Mouse (Mus musculus): ENCODE results near the gene Htr2b. TPM values are rescaled to one million over a fixed set of nuclear protein-coding genes. Genes with fewer than 3 reads are reported as not detected.
A peak's percentile ranks its signal among the peaks of the same experiment; 100 is the strongest.

Gene Htr2b
- polyA plus RNA-seq (2016; fragmentation: Nextera tagmentation; extraction: Ambion mirVana) = 0.40 and 0.51 TPM in 2 replicates

DNA sequence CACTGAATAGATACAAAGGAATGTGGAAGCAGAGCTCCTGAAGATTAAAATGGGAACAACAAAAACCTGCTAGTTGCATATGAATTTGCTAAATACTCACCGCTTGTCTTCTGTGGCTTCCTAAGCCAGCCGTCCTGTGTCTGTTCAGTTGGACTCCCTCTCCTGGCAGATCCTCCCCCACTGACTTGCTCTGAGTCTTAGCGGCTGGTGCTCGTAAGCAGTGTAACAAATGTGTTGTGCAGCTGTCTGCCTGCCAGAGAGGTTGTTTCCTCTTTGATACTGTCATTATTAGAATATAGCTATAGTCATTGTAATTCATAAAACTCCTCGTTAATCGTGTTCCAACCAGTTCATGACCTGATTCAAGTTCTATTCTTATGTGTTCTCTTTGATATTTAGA is at the start of gene Htr2b:
Htr2b (minus strand) TSS at position 192 of the 400 bp plus-strand sequence.
- no peak for DNase-seq (ENCODE audit: low spot score)
- WGBS = 79% methylated on average over 6 of the region's 6 CpGs

DNA sequence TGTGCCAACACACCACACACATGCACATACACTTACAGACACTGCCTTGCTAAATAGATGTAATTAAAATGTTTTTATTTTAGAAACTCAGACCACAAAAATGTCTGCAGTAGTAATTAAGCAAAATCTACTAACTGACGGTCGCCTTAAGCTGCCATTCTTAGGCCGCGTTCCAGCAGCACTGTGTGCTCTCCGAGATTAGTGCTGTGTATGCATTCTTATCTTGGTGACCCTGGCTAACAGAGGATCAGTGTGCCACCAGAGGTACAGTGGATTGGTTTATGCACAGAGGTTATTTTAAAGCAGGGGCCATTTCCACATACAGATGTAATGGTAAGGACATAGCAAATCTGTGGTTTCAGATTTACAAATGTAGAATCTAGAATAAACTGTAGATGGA is 49.3 kb upstream of the Htr2b start:
- Histone ChIP-seq H3K4me3 (no peak overlapping the region), H3K27ac (no peak overlapping the region), H3K4me1 (no peaks in the 10 kb centered on the region), H3K36me3 (peaks cover 37% of the 10 kb centered on the region), H3K9me3 (no peaks in the 10 kb centered on the region), H3K27me3 (ENCODE audit: insufficient read depth, poor library complexity, severe bottlenecking) (no peaks in the 10 kb centered on the region)
- no peak for DNase-seq (ENCODE audit: low spot score)
- 78% methylated on average over 5 of the region's 5 CpGs for WGBS

More for the DNA sequence above, at the start of gene Htr2b:
- no peak within 1 kb of the TSS for H3K4me3 ChIP-seq
- H3K9me3 ChIP-seq = no peaks in the 10 kb centered on the region
- no peaks in the 10 kb centered on the region for H3K4me1 ChIP-seq
- no peak within 1 kb of the TSS for H3K27ac ChIP-seq
- no peaks in the 10 kb centered on the region for H3K27me3 ChIP-seq (ENCODE audit: insufficient read depth, poor library complexity, severe bottlenecking)
- peaks cover 21% of the 10 kb centered on the region for H3K36me3 ChIP-seq

DNA sequence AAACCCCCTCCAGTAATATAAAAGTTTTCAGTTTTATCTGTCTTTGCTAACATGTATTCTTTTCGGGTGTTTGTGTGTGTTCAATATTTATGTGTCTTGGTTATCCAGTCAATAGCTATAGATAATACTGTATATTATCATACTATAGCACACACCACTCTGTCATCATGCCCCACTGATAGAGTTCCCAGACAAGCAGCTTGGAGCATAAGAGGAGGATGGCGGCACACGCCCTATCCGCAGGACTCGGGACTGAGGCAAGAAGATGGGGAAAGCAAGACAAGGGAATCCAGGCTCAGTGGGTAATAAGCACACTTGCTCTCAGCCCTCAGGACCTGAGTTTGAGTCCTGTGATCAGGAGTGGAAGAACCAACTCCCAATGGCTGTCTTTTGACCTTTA is 48.7 kb upstream of the Htr2b start:
- Histone ChIP-seq H3K36me3 (peaks cover 37% of the 10 kb centered on the region), H3K27me3 (ENCODE audit: insufficient read depth, poor library complexity, severe bottlenecking) (no peaks in the 10 kb centered on the region), H3K4me1 (0 out of 2 replicates have a peak, but pooled peaks cover under 1% of the 10 kb centered on the region), H3K9me3 (no peaks in the 10 kb centered on the region), H3K27ac (no peak overlapping the region), H3K4me3 (no peak overlapping the region)
- DNase-seq (ENCODE audit: low spot score) = no peak
- WGBS = 89% methylated on average over 5 of the region's 5 CpGs

DNA sequence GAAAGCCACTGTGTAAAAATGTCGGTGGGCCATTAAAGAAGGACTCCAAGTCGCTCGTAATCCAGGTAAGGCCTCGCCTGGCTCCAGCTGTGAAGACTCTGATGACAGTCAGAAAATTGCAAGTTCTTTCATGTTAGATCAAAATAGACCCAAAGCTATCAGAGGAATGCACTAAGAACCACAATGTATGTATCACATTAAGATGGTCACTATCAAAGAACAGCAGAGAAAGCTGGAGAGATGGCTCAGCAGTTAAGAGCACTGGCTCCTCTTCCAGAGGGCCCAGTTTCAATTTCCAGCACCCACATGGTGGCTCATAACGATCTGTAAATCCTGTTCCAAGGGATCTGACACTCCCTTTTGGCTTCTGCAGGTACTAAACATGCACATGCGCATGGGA is 48.3 kb upstream of the Htr2b start:
- Histone ChIP-seq H3K4me1 (peaks cover 4% of the 10 kb centered on the region), H3K36me3 (peaks cover 37% of the 10 kb centered on the region), H3K4me3 (no peak overlapping the region), H3K9me3 (no peaks in the 10 kb centered on the region), H3K27me3 (ENCODE audit: insufficient read depth, poor library complexity, severe bottlenecking) (no peaks in the 10 kb centered on the region), H3K27ac (no peak overlapping the region)
- DNase-seq (ENCODE audit: low spot score) = no peak
- WGBS = 87% methylated on average over 6 of the region's 6 CpGs

DNA sequence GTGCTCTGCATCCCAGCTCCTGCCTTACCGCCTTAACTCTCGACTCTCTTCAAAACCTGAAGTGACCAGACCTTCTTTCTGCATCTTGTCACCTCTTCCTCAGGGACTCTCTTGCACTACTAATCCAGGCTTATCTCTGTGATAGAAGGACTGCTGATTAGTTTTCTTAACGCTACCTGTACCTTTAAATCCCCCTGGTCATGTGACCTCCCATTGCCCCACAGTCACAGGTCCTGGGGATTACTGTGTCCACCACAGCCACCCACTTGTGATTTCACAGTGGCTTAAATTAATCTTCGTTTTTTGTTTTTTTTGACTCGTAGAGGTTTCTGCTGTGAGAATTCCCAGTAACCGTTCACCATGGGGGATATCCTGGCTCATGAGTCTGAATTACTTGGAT is 44.8 kb upstream of the Htr2b start:
- no peaks in the 10 kb centered on the region for H3K9me3 ChIP-seq
- peaks cover 10% of the 10 kb centered on the region for H3K4me1 ChIP-seq
- peaks cover 19% of the 10 kb centered on the region for H3K36me3 ChIP-seq
- no peak for DNase-seq (ENCODE audit: low spot score)
- no peaks in the 10 kb centered on the region for H3K27me3 ChIP-seq (ENCODE audit: insufficient read depth, poor library complexity, severe bottlenecking)
- H3K4me3 ChIP-seq = no peak overlapping the region
- no peak overlapping the region for H3K27ac ChIP-seq
- WGBS = 73% methylated on average over 6 of the region's 6 CpGs

DNA sequence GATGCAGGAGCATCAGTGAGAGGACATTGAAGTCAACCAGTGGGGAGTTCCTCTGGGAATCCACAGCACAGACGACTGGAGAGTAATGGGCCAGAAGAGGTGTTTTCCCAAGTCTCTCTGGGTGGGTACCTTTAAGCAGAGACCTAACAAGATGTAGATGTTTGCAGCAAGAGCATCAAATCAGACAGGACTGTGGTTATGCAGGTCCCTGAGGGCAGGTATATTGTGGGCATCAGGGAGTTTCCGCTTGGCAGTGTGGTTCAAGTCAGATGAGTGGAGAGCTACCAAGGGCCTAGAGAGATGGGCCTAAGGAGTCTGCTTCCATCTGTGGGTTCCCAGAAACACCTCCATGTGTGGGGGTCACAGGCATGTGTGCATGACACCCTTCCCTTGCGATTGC is 44.3 kb upstream of the Htr2b start:
- 84% methylated on average over 3 of the region's 3 CpGs for WGBS
- Histone ChIP-seq H3K4me3 (no peak overlapping the region), H3K4me1 (peaks cover 10% of the 10 kb centered on the region), H3K36me3 (peaks cover 14% of the 10 kb centered on the region), H3K27me3 (ENCODE audit: insufficient read depth, poor library complexity, severe bottlenecking) (no peaks in the 10 kb centered on the region), H3K9me3 (no peaks in the 10 kb centered on the region), H3K27ac (no peak overlapping the region)
- no peak for DNase-seq (ENCODE audit: low spot score)

DNA sequence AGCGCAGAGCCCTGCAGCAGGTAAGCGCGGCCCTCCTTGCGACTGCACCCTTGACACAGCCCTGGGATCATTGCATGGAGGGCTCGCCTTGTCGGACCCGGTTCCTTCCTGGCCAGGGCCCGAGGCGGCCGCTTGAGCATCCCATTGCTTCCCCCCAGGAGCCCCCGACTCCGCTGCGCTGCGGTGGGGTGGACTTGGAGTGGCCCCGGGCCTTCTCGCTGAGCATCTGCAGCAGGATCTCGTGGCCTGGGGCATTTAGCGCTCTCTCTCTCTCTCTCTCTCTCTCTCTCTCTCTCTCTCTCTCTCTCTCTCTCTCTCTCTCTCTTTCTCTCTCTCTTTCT is 43.0 kb upstream of the Htr2b start:
- peaks cover 10% of the 10 kb centered on the region for H3K4me1 ChIP-seq
- H3K36me3 ChIP-seq = peaks cover 2% of the 10 kb centered on the region; the same call in 1 of the 2 replicates
- DNase-seq (ENCODE audit: low spot score) = no peak
- no peaks in the 10 kb centered on the region for H3K27me3 ChIP-seq (ENCODE audit: insufficient read depth, poor library complexity, severe bottlenecking)
- peak overlapping the region; percentile 85 for H3K27ac ChIP-seq
- under 1% methylated on average over 17 of the region's 18 CpGs for WGBS
- H3K9me3 ChIP-seq = no peaks in the 10 kb centered on the region
- peak overlapping the region; percentile 85 for H3K4me3 ChIP-seq

DNA sequence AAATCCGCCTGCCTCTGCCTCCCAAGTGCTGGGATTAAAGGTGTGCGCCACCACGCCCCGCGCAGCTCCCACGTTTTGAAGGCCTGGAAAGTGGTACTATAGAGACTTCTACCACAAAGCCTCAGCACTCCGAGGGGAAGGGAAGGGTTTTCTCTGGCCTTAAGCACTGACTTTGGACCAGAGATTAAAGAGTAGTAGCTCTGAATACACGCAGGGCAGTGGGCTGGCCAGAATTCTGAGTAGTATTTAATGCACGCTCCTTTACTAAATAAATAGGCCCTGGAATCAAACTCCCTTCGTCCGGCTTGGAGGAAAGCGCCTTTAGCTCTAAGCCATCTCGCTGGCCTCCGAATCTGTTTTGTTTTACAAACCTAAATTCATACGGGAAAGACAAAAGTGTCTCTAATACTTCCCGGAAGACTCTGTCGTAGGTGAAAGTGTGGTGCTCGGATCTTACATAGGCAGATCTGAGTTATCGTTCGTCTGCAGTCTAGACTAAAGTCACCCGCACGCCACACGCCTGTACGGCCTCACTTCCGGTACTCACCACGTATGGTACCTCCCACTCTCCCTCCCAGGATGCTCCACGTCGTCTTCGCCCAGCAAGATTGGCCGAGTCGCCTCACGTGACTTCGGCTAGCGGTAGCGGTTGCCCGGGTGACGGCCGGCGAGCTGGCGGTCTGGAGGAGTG is 42.5 kb upstream of the Htr2b start, which contains the start of gene Armc9:
Armc9 (plus strand) TSS at position 648 of the 691 bp plus-strand sequence.
- Histone ChIP-seq H3K4me1 (peaks cover 10% of the 10 kb centered on the region), H3K36me3 (peaks cover 2% of the 10 kb centered on the region; the same call in 1 of the 2 replicates), H3K27ac (peak within 1 kb of the TSS; percentile 85), H3K9me3 (no peaks in the 10 kb centered on the region), H3K27me3 (ENCODE audit: insufficient read depth, poor library complexity, severe bottlenecking) (no peaks in the 10 kb centered on the region), H3K4me3 (peak within 1 kb of the TSS; percentile 85)
- peak; percentile 99 for DNase-seq (ENCODE audit: low spot score)
- 4% methylated on average over 40 of the region's 40 CpGs for WGBS

DNA sequence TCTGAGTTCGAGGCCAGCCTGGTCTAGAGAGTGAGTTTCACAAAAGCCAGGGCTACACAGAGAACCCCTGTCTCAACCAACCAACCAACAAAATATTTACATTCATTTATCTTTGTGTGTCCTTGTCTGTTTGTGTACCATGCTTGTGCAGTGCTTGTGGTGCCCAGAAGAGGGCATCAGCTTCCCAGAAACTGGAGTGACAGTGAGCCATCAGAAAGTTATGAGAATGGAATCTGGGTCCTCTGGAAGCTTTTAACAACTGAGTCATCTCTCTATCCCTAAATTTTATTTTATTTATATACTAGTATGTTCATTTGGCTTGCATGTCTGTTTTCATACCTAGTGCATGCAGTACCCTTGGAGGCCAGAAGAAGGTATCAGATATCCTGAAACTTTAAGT is 40.8 kb upstream of the Htr2b start:
- 90% methylated on average over 1 of the region's 1 CpGs for WGBS
- DNase-seq (ENCODE audit: low spot score) = no peak
- Histone ChIP-seq H3K4me3 (no peak overlapping the region), H3K4me1 (peaks cover 10% of the 10 kb centered on the region), H3K27me3 (ENCODE audit: insufficient read depth, poor library complexity, severe bottlenecking) (no peaks in the 10 kb centered on the region), H3K9me3 (no peaks in the 10 kb centered on the region), H3K36me3 (no peaks in the 10 kb centered on the region; the same call in 1 of the 2 replicates), H3K27ac (no peak overlapping the region)

DNA sequence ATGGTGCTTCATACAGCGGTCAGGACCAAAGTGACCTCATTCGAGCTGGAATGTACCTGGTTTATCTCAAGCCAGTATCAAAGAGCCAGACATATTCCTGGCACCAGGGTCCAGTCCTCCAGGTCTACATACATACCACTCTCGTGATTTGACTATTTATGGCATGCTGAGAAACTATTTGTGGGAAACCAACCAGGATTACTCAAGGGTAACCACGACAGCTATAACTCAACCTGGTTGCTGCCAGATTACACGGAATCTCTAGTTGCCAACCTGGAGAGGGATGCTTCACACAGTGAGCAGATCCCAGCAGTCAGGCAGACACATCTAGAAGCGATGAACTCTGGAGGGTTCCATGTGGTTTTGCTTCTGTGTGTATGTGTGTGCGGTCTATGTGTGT is 39.6 kb upstream of the Htr2b start:
- 73% methylated on average over 7 of the region's 7 CpGs for WGBS
- Histone ChIP-seq H3K9me3 (no peaks in the 10 kb centered on the region), H3K36me3 (no peaks in the 10 kb centered on the region), H3K27ac (no peak overlapping the region), H3K4me1 (peaks cover 10% of the 10 kb centered on the region), H3K27me3 (ENCODE audit: insufficient read depth, poor library complexity, severe bottlenecking) (no peaks in the 10 kb centered on the region), H3K4me3 (no peak overlapping the region)
- no peak for DNase-seq (ENCODE audit: low spot score)

DNA sequence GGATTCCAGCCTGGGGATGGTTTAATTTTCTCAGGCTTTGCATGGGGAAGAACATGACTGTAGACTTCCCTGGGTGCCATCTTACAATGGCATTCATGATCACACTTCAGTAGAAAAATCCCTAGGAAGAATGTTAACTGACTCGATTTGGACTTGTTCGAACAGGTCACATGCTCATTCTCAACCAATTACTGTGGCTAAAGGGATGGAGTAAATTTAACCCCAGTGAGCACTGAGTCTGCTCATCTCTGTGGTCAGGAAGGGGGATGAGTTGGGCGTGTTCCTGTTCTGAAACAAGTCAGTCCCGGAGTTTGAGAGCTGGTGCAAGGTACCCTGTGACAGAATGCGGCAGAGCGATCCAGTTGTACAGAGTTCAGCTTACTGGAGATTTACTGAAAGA is 39.2 kb upstream of the Htr2b start:
- no peaks in the 10 kb centered on the region for H3K36me3 ChIP-seq
- DNase-seq (ENCODE audit: low spot score) = no peak
- no peaks in the 10 kb centered on the region for H3K9me3 ChIP-seq
- WGBS = 80% methylated on average over 6 of the region's 6 CpGs
- no peak overlapping the region for H3K4me3 ChIP-seq
- H3K4me1 ChIP-seq = peaks cover 10% of the 10 kb centered on the region
- no peak overlapping the region for H3K27ac ChIP-seq
- no peaks in the 10 kb centered on the region for H3K27me3 ChIP-seq (ENCODE audit: insufficient read depth, poor library complexity, severe bottlenecking)

DNA sequence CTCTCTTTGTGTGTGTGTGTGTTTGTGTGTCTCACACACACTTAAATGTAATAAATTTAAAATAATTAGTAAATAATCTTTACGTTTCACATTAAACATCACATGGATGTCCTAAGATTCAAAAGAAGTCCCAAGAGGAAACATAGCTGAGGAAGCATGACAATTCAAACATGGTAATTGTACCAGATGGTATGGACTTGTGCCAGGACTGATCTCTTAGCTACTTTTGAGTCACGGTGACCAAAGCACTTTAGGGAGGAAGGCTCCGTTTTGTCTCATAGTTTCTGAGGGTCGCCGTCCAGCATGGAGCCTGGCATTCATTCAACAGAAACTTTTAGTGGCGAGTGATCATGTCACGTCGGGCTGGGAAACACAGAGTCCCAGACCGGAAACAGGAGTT is 36.4 kb upstream of the Htr2b start:
- 80% methylated on average over 9 of the region's 9 CpGs for WGBS
- no peak for DNase-seq (ENCODE audit: low spot score)
- no peaks in the 10 kb centered on the region for H3K4me1 ChIP-seq

DNA sequence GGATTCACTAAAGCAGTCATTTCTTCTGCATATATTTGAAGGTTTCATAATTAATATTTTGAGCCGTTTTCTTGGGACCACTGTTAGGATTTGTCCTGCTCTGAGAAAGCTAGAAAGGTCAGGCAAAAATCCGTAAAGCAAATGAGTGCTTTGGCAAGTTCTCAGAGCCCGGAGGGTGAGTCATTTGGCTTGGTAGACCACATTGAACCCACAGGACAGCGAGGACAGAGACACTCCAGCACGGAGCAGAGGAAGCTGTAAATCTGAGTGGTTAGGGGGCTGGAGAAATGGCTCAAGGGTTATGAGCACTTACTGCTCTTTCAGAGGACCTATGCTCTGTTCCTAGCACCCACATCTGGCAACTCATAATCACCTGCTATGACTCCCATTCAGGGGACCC is 35.8 kb upstream of the Htr2b start:
- 83% methylated on average over 5 of the region's 5 CpGs for WGBS

More for the DNA sequence above, 36.4 kb upstream of the Htr2b start:
- Histone ChIP-seq H3K27ac (no peak overlapping the region), H3K27me3 (ENCODE audit: insufficient read depth, poor library complexity, severe bottlenecking) (no peaks in the 10 kb centered on the region), H3K4me3 (no peak overlapping the region), H3K9me3 (no peaks in the 10 kb centered on the region), H3K36me3 (0 out of 2 replicates have a peak, but pooled peaks cover 4% of the 10 kb centered on the region)

More for the DNA sequence above, 35.8 kb upstream of the Htr2b start:
- Histone ChIP-seq H3K4me1 (peaks cover under 1% of the 10 kb centered on the region; the same call in 1 of the 2 replicates), H3K9me3 (no peaks in the 10 kb centered on the region), H3K27ac (no peak overlapping the region), H3K27me3 (ENCODE audit: insufficient read depth, poor library complexity, severe bottlenecking) (no peaks in the 10 kb centered on the region), H3K4me3 (no peak overlapping the region), H3K36me3 (0 out of 2 replicates have a peak, but pooled peaks cover 6% of the 10 kb centered on the region)
- no peak for DNase-seq (ENCODE audit: low spot score)

Data from heart, embryonic 10.5 days (tissue).